Comparison of ENCODE assay signal across 16 mouse cellular contexts in genomic region chr6:25894454-25895250, GRCm38 (mm10).
DNase-seq lines count a peak whose midpoint lies in the region; ATAC-seq and TF ChIP-seq lines count a peak whose summit lies in the region.
"Had no signal": no experiment of that assay in that cellular context is flagged by ENCODE, and none has a peak within 500 bp of the region (broad histone marks: within the 10 kb centered on the region; RNA-seq: fewer than 3 reads in every experiment).

No protein-coding gene starts in this region.

- WGBS in hindbrain, embryonic 10.5 days: 65% methylated on average over 5 of the region's 5 CpGs
- 70% methylated on average over 5 of the region's 5 CpGs for WGBS in hindbrain, embryonic 13.5 days

- peak; percentile 2 for DNase-seq in hindbrain, embryonic 10.5 days (ENCODE audit: low spot score)
- no peak for DNase-seq in left cerebral cortex, adult 2 months (ENCODE audit: extremely low spot score in 1 of 2, low spot score in 2 of 2)
- DNase-seq in left cerebral cortex, postnatal 25 days (ENCODE audit: low spot score in 2 of 2): no peak
- peak; percentile 5 for DNase-seq in NIH3T3 (ENCODE audit: low read depth)
- peak; percentile 19 for DNase-seq in retina, postnatal 1 day
- no peak for DNase-seq in cerebellum, adult 18-20 months
- no peak for DNase-seq in spleen, adult 18-20 months
- DNase-seq: cerebellum, postnatal 36 days; heart, adult 18-20 months; heart, postnatal 36 days; thymus, postnatal 25 days had no signal

- H3K9me3 ChIP-seq in hindbrain, embryonic 10.5 days: no peaks in the 10 kb centered on the region
- H3K9me3 ChIP-seq in hindbrain, embryonic 13.5 days: no peaks in the 10 kb centered on the region
- H3K9me3 ChIP-seq: midbrain, embryonic 12.5 days; neural tube, embryonic 12.5 days had no signal

- no peak overlapping the region for H3K27ac ChIP-seq in hindbrain, embryonic 10.5 days
- H3K27ac ChIP-seq in hindbrain, embryonic 13.5 days: no peak overlapping the region
- H3K27ac ChIP-seq in left cerebral cortex, adult 2 months: no peak overlapping the region
- H3K27ac ChIP-seq: midbrain, embryonic 12.5 days; neural tube, embryonic 12.5 days had no signal

- no peak overlapping the region for H3K4me2 ChIP-seq in hindbrain, embryonic 13.5 days
- H3K4me2 ChIP-seq: midbrain, embryonic 12.5 days; neural tube, embryonic 12.5 days had no signal

- TF ChIP-seq CTCF in left cerebral cortex, adult 2 months (IDR thresholded peaks at IDR 0.05): peak; percentile 28

- H3K4me1 ChIP-seq in hindbrain, embryonic 10.5 days (replicated peaks): no peaks in the 10 kb centered on the region
- H3K4me1 ChIP-seq in hindbrain, embryonic 13.5 days (replicated peaks): no peaks in the 10 kb centered on the region
- H3K4me1 ChIP-seq: midbrain, embryonic 12.5 days; neural tube, embryonic 12.5 days had no signal

- no peaks in the 10 kb centered on the region for H3K27me3 ChIP-seq in hindbrain, embryonic 10.5 days (ENCODE audit: insufficient read depth, poor library complexity, severe bottlenecking)
- H3K27me3 ChIP-seq in hindbrain, embryonic 13.5 days: no peaks in the 10 kb centered on the region
- H3K27me3 ChIP-seq: midbrain, embryonic 12.5 days; neural tube, embryonic 12.5 days had no signal

- H3K4me3 ChIP-seq in hindbrain, embryonic 10.5 days: no peak overlapping the region
- no peak overlapping the region for H3K4me3 ChIP-seq in hindbrain, embryonic 13.5 days
- H3K4me3 ChIP-seq in left cerebral cortex, adult 2 months: no peak overlapping the region
- H3K4me3 ChIP-seq: midbrain, embryonic 12.5 days; neural tube, embryonic 12.5 days had no signal

- no peaks in the 10 kb centered on the region for H3K36me3 ChIP-seq in hindbrain, embryonic 10.5 days
- no peaks in the 10 kb centered on the region for H3K36me3 ChIP-seq in hindbrain, embryonic 13.5 days
- H3K36me3 ChIP-seq: midbrain, embryonic 12.5 days; neural tube, embryonic 12.5 days had no signal

- intact Hi-C loops in left cerebral cortex, adult 2 months (cut with DNase I): no loop called here
- intact Hi-C loops in left cerebral cortex, postnatal 25 days (cut with DNase I): no loop called here

- H3K9ac ChIP-seq in hindbrain, embryonic 13.5 days: no peak overlapping the region
- H3K9ac ChIP-seq: midbrain, embryonic 12.5 days; neural tube, embryonic 12.5 days had no signal

- ATAC-seq in hindbrain, embryonic 13.5 days (ENCODE audit: low FRiP score): no peak
- ATAC-seq: CD4-positive, CD25-positive, alpha-beta regulatory T cell, adult 4 months; lung, postnatal 0 days had no signal

Comparison
In these comparisons a context has a peak if more than half of its experiments do, and no peak if none do; other contexts are left out.
1. DNase-seq: peak in hindbrain, embryonic 10.5 days (single experiment), NIH3T3 (single experiment) and retina, postnatal 1 day (single experiment); none in left cerebral cortex, adult 2 months (0 of 2), left cerebral cortex, postnatal 25 days (0 of 2), cerebellum, adult 18-20 months (0 of 2) and spleen, adult 18-20 months (0 of 2).